8 mouse cellular contexts compared by ENCODE assay signal in genomic region chr5:122548671-122549070, GRCm38 (mm10). TPM values are rescaled to one million over a fixed set of nuclear protein-coding genes. Genes with fewer than 3 reads are reported as not detected.
DNase-seq lines count a peak whose midpoint lies in the region; ATAC-seq and TF ChIP-seq lines count a peak whose summit lies in the region.

No protein-coding gene starts in this region.

- ATAC-seq in inflammation-experienced regulatory T-cells, adult 6 months, result peak; percentile 94
- ATAC-seq in lung, postnatal 0 days, result peak; percentile 73
- no peak for ATAC-seq in neural tube, embryonic 15.5 days (ENCODE audit: low FRiP score)
- ATAC-seq in hindbrain, embryonic 11.5 days (ENCODE audit: low FRiP score), result no peak

- no peak for TF ChIP-seq RAD21 in MEL (IDR thresholded peaks at IDR 0.05; ENCODE audit: low read depth, low read length)

- no peaks in the 10 kb centered on the region for H3K4me1 ChIP-seq in MEL (ENCODE audit: control insufficient read depth in 1 of 2, insufficient read depth in 2 of 2, low read length in 2 of 2)
- peaks cover 2% of the 10 kb centered on the region; the same call in 1 of the 2 replicates for H3K4me1 ChIP-seq in lung, postnatal 0 days (ENCODE audit: insufficient read depth, low read depth, low read length)
- H3K4me1 ChIP-seq in neural tube, embryonic 15.5 days, result 0 out of 2 replicates have a peak, but pooled peaks cover 6% of the 10 kb centered on the region
- H3K4me1 ChIP-seq in hindbrain, embryonic 11.5 days (replicated peaks; ENCODE audit: control insufficient read depth, insufficient read depth, low read length), result no peaks in the 10 kb centered on the region

- no peak for TF ChIP-seq POLR2A in MEL (IDR thresholded peaks at IDR 0.05; ENCODE audit: control insufficient read depth in 1 of 2, insufficient read depth in 1 of 2, low read depth in 1 of 2, low read length in 2 of 2, poor library complexity in 1 of 2)

- H3K36me3 ChIP-seq in MEL (ENCODE audit: control insufficient read depth in 1 of 2, insufficient read depth in 2 of 2, low read length in 2 of 2), result no peaks in the 10 kb centered on the region
- H3K36me3 ChIP-seq in lung, postnatal 0 days (ENCODE audit: insufficient read depth, low read length), result no peaks in the 10 kb centered on the region
- no peaks in the 10 kb centered on the region for H3K36me3 ChIP-seq in neural tube, embryonic 15.5 days
- no peaks in the 10 kb centered on the region for H3K36me3 ChIP-seq in hindbrain, embryonic 11.5 days (ENCODE audit: control insufficient read depth, insufficient read depth, low read length)

- DNase-seq in 3T3-L1 (ENCODE audit: low read depth, low spot score) (peak; percentile 33), MEL (ENCODE audit: low read depth, low spot score) (peak; percentile 17), adipocyte (ENCODE audit: low spot score) (no peak)
- peak; percentile 82 for DNase-seq in lung, postnatal 0 days (ENCODE audit: low spot score)
- no peak for DNase-seq in hindbrain, embryonic 11.5 days (ENCODE audit: low spot score)
- no peak for DNase-seq in embryo, embryonic 10.5 days (ENCODE audit: low spot score)

- H3K4me3 ChIP-seq in MEL (ENCODE audit: control insufficient read depth in 1 of 2, insufficient read depth in 1 of 2, low read depth in 2 of 2, low read length in 2 of 2), result no peak overlapping the region
- no peak overlapping the region for H3K4me3 ChIP-seq in lung, postnatal 0 days (ENCODE audit: low read depth, low read length)
- no peak overlapping the region for H3K4me3 ChIP-seq in neural tube, embryonic 15.5 days (replicated peaks)
- H3K4me3 ChIP-seq in hindbrain, embryonic 11.5 days (ENCODE audit: low read depth, low read length), result no peak overlapping the region

- H3K9me3 ChIP-seq in MEL (replicated peaks; ENCODE audit: insufficient read depth, low read length), result no peaks in the 10 kb centered on the region
- no peaks in the 10 kb centered on the region for H3K9me3 ChIP-seq in lung, postnatal 0 days (ENCODE audit: low read length)
- H3K9me3 ChIP-seq in neural tube, embryonic 15.5 days (replicated peaks), result no peaks in the 10 kb centered on the region
- H3K9me3 ChIP-seq in hindbrain, embryonic 11.5 days (ENCODE audit: control insufficient read depth, low read length), result no peaks in the 10 kb centered on the region

- no peaks in the 10 kb centered on the region for H3K27me3 ChIP-seq in MEL (ENCODE audit: control insufficient read depth in 1 of 2, insufficient read depth in 2 of 2, low read length in 2 of 2)
- no peaks in the 10 kb centered on the region for H3K27me3 ChIP-seq in lung, postnatal 0 days (replicated peaks; ENCODE audit: insufficient read depth, low read length)
- no peaks in the 10 kb centered on the region for H3K27me3 ChIP-seq in neural tube, embryonic 15.5 days (replicated peaks)
- no peaks in the 10 kb centered on the region for H3K27me3 ChIP-seq in hindbrain, embryonic 11.5 days (ENCODE audit: control insufficient read depth, insufficient read depth, low read length)

- H3K9ac ChIP-seq in MEL (ENCODE audit: control insufficient read depth, low read depth, low read length, poor library complexity, severe bottlenecking), result no peak overlapping the region
- H3K9ac ChIP-seq in lung, postnatal 0 days (replicated peaks; ENCODE audit: low read depth), result no peak overlapping the region
- no peak overlapping the region for H3K9ac ChIP-seq in neural tube, embryonic 15.5 days (replicated peaks)
- no peak overlapping the region for H3K9ac ChIP-seq in hindbrain, embryonic 11.5 days (ENCODE audit: low read depth, low read length)

- no peak for TF ChIP-seq CTCF in MEL (IDR thresholded peaks at IDR 0.05 in 2 of 3, conservative IDR thresholded peaks at IDR 0.05 in 1 of 3; ENCODE audit: control insufficient read depth in 1 of 3, insufficient read depth in 1 of 3, low read depth in 2 of 3, low read length in 3 of 3, poor library complexity in 1 of 3, severe bottlenecking in 1 of 3)
- TF ChIP-seq CTCF in lung, postnatal 0 days (IDR thresholded peaks at IDR 0.05), result no peak

- no peak for TF ChIP-seq EP300 in MEL (IDR thresholded peaks at IDR 0.05; ENCODE audit: low read depth in 1 of 2, low read length in 2 of 2)
- TF ChIP-seq EP300 in lung, postnatal 0 days (IDR thresholded peaks at IDR 0.05), result peak; percentile 57

- H3K4me2 ChIP-seq in lung, postnatal 0 days (replicated peaks; ENCODE audit: low read depth, low read length), result no peak overlapping the region
- no peak overlapping the region for H3K4me2 ChIP-seq in neural tube, embryonic 15.5 days
- no peak overlapping the region for H3K4me2 ChIP-seq in hindbrain, embryonic 11.5 days (replicated peaks; ENCODE audit: low read depth, low read length)

- no peaks in the 10 kb centered on the region for H3K79me2 ChIP-seq in MEL (ENCODE audit: control insufficient read depth, insufficient read depth, low read length, poor library complexity)

- 51% methylated on average over 6 of the region's 6 CpGs for WGBS in lung, postnatal 0 days
- WGBS in neural tube, embryonic 15.5 days, result 76% methylated on average over 6 of the region's 6 CpGs
- WGBS in hindbrain, embryonic 11.5 days, result 78% methylated on average over 6 of the region's 6 CpGs

- H3K27ac ChIP-seq in MEL (ENCODE audit: control insufficient read depth, low read depth, low read length), result no peak overlapping the region
- no peak overlapping the region for H3K27ac ChIP-seq in lung, postnatal 0 days (ENCODE audit: low read length)
- no peak overlapping the region for H3K27ac ChIP-seq in neural tube, embryonic 15.5 days (replicated peaks)
- no peak overlapping the region for H3K27ac ChIP-seq in hindbrain, embryonic 11.5 days (ENCODE audit: low read depth, low read length)

TF ChIP-seq in MEL, 35 proteins besides CTCF, POLR2A, EP300 and RAD21:
- TF ChIP-seq NELFE (IDR thresholded peaks at IDR 0.05; ENCODE audit: low read depth, low read length) (no peak), ZC3H11A (IDR thresholded peaks at IDR 0.05; ENCODE audit: low read depth, low read length) (no peak), CHD1 (IDR thresholded peaks at IDR 0.05; ENCODE audit: low read depth, low read length) (no peak), KAT2A (conservative IDR thresholded peaks at IDR 0.05; ENCODE audit: low read depth, low read length) (no peak), MAX (IDR thresholded peaks at IDR 0.05; ENCODE audit: low read length) (no peak), NRF1 (IDR thresholded peaks at IDR 0.05; ENCODE audit: insufficient read depth, low read depth, low read length, poor library complexity, severe bottlenecking) (no peak), MAFK (IDR thresholded peaks at IDR 0.05; ENCODE audit: borderline replicate concordance, low read depth, low read length) (no peak), MEF2A (IDR thresholded peaks at IDR 0.05; ENCODE audit: extremely low read depth, insufficient replicate concordance, low read depth, low read length, poor library complexity, severe bottlenecking) (no peak), ELF1 (IDR thresholded peaks at IDR 0.05; ENCODE audit: low read depth, low read length) (no peak), HCFC1 (IDR thresholded peaks at IDR 0.05; ENCODE audit: low read depth, low read length) (no peak), POLR2AphosphoS5 (IDR thresholded peaks at IDR 0.05; ENCODE audit: borderline replicate concordance, low read depth, low read length) (no peak), ZMIZ1 (IDR thresholded peaks at IDR 0.05; ENCODE audit: low read depth, low read length) (no peak), SIN3A (IDR thresholded peaks at IDR 0.05; ENCODE audit: low read length) (no peak)

RNA-seq across cellular contexts. Expression of gene Atp2a2, which starts 46.6 kb away (rescaled TPM):
- total RNA-seq in MEL (2012; rRNA removed), result 115 and 117 TPM in 2 replicates
- 100 to 1,000 TPM; 176 to 199 TPM for polyA plus RNA-seq in MEL (2012; ENCODE audit: insufficient read depth in 1 of 2, insufficient read length in 2 of 2, low read depth in 1 of 2, low replicate concordance in 2 of 2, missing spikeins in 1 of 2)
- 10 to 100 TPM; 12.5 to 16.2 (median 13.1) TPM for polyA plus RNA-seq in inflammation-experienced regulatory T-cells, adult 6 months (2017; shearing (Covaris generic))
- 27.4 and 32.4 TPM in 2 replicates for polyA plus RNA-seq in lung, postnatal 0 days (2015; fragmentation: Nextera tagmentation; extraction: Ambion mirVana)
- polyA plus RNA-seq in neural tube, embryonic 15.5 days (2015; fragmentation: Nextera tagmentation; extraction: Ambion mirVana), result 49.4 and 52.0 TPM in 2 replicates
- polyA plus RNA-seq in hindbrain, embryonic 11.5 days (2014; fragmentation: Nextera tagmentation; extraction: Ambion mirVana), result 46.5 and 50.2 TPM in 2 replicates

Comparison
In these comparisons a context has a peak if more than half of its experiments do, and no peak if none do; other contexts are left out.
1. DNase-seq: peak in 3T3-L1 (single experiment), MEL (single experiment) and lung, postnatal 0 days (single experiment); none in hindbrain, embryonic 11.5 days (single experiment), adipocyte (single experiment) and embryo, embryonic 10.5 days (single experiment).
2. ATAC-seq: peak in inflammation-experienced regulatory T-cells, adult 6 months (single experiment) and lung, postnatal 0 days (single experiment); none in neural tube, embryonic 15.5 days (single experiment) and hindbrain, embryonic 11.5 days (single experiment).